Mouse (Mus musculus): ENCODE data around the gene Myadm.
A peak's percentile ranks its signal among the peaks of the same experiment; 100 is the strongest.

The Myadm gene

DNA sequence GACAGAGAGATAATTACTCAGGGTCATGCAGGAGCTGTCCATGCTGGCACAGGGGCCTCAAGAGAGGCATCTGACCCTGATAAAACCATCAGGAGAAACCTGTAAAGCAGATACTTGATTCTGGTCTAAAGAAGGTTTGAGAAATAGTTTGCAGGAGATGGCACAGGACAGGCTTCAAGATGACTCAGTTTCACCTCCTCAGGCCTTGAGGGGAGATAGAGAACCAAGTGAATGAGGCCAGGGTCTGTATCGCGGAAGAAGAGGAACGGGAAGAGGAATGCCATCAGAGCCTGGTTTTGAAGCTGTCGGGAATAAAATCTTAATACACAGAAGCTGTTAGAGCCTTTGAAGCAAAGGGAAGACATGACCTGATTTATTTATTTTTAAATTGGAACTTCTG lies 28.8 kb downstream of the Myadm start:
- Histone ChIP-seq H3K27me3 (ENCODE audit: insufficient read depth, low read length) (no peaks in the 10 kb centered on the region), H3K36me3 (ENCODE audit: insufficient read depth, low read length) (peaks cover 63% of the 10 kb centered on the region), H3K9me3 (ENCODE audit: low read length) (no peaks in the 10 kb centered on the region), H3K4me1 (replicated peaks; ENCODE audit: low read depth, low read length) (no peaks in the 10 kb centered on the region; the same call in none of the 2 replicates), H3K4me3 (replicated peaks; ENCODE audit: low read length) (no peak overlapping the region)
- TF ChIP-seq POU5F1 (IDR thresholded peaks at IDR 0.05; ENCODE audit: borderline replicate concordance, low read length) (no peak), CTCF (conservative IDR thresholded peaks at IDR 0.05; ENCODE audit: low read length) (no peak), NANOG (IDR thresholded peaks at IDR 0.05; ENCODE audit: borderline replicate concordance, low read length) (no peak)

DNA sequence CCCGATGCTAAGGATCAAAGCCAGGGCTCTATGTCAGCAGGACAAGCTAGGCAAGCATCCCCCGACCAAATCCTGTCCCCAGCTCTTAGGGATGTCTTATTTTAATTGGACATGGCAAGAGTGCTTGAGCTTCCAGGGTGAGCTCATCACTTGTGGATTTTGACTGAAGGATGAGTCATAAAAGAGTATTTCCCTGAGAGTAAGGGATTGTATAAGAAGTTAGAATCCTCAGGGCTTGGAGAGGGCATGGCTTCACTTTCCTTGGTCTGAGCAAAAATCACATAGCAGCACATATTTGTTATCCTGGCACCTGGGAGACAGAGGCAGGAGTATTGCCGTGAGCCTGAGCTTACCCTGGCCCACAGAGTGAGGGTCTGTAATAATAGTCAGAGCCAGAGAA lies 32.0 kb downstream of the Myadm start:
- Histone ChIP-seq H3K9me3 (ENCODE audit: low read length) (no peaks in the 10 kb centered on the region), H3K4me1 (replicated peaks; ENCODE audit: low read depth, low read length) (no peaks in the 10 kb centered on the region; the same call in none of the 2 replicates), H3K27me3 (ENCODE audit: insufficient read depth, low read length) (no peaks in the 10 kb centered on the region), H3K36me3 (ENCODE audit: insufficient read depth, low read length) (peaks cover 59% of the 10 kb centered on the region), H3K4me3 (replicated peaks; ENCODE audit: low read length) (no peak overlapping the region)
- TF ChIP-seq NANOG (IDR thresholded peaks at IDR 0.05; ENCODE audit: borderline replicate concordance, low read length) = no peak
- TF ChIP-seq CTCF (conservative IDR thresholded peaks at IDR 0.05; ENCODE audit: low read length) = no peak
- TF ChIP-seq POU5F1 (IDR thresholded peaks at IDR 0.05; ENCODE audit: borderline replicate concordance, low read length) = no peak

DNA sequence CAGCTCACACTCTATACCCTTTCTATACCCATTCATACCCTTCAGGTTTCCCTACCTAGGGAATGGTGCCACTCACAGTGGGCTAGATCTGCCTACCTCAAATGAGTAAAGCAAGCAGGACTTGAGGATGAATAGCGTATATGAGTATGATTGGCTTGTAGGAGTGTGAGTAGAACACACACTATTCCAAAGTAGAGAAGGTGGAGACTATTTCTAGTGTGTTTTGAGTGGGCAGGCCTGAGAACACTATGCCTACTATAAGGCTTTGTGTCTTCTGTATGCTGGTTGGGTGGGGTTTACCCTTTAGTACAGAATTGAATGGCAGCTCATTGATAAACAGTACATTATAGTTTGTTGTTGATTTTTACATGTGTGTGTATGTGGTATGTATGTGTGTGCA lies 34.9 kb downstream of the Myadm start:
- H3K9me3 ChIP-seq (ENCODE audit: low read length) = no peaks in the 10 kb centered on the region
- H3K4me3 ChIP-seq (replicated peaks; ENCODE audit: low read length) = no peak overlapping the region
- H3K36me3 ChIP-seq (ENCODE audit: insufficient read depth, low read length) = peaks cover 63% of the 10 kb centered on the region
- H3K27me3 ChIP-seq (ENCODE audit: insufficient read depth, low read length) = no peaks in the 10 kb centered on the region
- TF ChIP-seq CTCF (conservative IDR thresholded peaks at IDR 0.05; ENCODE audit: low read length) = no peak
- TF ChIP-seq POU5F1 (IDR thresholded peaks at IDR 0.05; ENCODE audit: borderline replicate concordance, low read length) = no peak
- no peak for TF ChIP-seq NANOG (IDR thresholded peaks at IDR 0.05; ENCODE audit: borderline replicate concordance, low read length)
- peaks cover 6% of the 10 kb centered on the region; the same call in 1 of the 2 replicates for H3K4me1 ChIP-seq (replicated peaks; ENCODE audit: low read depth, low read length)

DNA sequence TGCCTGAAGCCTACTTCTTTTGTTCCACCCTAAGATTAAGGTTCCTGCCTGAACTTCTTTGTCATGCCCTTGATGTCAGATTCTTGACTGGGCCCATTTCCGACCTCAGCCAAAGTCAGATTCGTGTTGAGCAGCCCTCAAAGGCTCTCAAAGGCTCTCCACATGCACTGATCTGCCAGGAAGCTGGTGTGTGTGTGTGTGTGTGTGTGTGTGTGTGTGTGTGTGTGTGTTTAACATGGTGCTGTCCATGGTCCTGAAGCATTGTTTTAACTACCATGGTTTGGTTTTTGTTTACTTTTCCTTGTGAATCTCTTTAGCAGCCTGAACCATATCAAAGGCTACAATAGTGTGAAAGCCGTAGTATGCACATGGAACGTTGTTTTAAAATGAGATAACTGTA lies 39.1 kb downstream of the Myadm start:
- TF ChIP-seq POU5F1 (IDR thresholded peaks at IDR 0.05; ENCODE audit: borderline replicate concordance, low read length) = no peak
- no peak for TF ChIP-seq NANOG (IDR thresholded peaks at IDR 0.05; ENCODE audit: borderline replicate concordance, low read length)
- no peak for TF ChIP-seq CTCF (conservative IDR thresholded peaks at IDR 0.05; ENCODE audit: low read length)
- Histone ChIP-seq H3K36me3 (ENCODE audit: insufficient read depth, low read length) (peaks cover 40% of the 10 kb centered on the region), H3K4me3 (replicated peaks; ENCODE audit: low read length) (no peak overlapping the region), H3K9me3 (ENCODE audit: low read length) (no peaks in the 10 kb centered on the region), H3K4me1 (replicated peaks; ENCODE audit: low read depth, low read length) (peaks cover 38% of the 10 kb centered on the region), H3K27me3 (ENCODE audit: insufficient read depth, low read length) (peaks cover 5% of the 10 kb centered on the region; the same call in 1 of the 2 replicates)

DNA sequence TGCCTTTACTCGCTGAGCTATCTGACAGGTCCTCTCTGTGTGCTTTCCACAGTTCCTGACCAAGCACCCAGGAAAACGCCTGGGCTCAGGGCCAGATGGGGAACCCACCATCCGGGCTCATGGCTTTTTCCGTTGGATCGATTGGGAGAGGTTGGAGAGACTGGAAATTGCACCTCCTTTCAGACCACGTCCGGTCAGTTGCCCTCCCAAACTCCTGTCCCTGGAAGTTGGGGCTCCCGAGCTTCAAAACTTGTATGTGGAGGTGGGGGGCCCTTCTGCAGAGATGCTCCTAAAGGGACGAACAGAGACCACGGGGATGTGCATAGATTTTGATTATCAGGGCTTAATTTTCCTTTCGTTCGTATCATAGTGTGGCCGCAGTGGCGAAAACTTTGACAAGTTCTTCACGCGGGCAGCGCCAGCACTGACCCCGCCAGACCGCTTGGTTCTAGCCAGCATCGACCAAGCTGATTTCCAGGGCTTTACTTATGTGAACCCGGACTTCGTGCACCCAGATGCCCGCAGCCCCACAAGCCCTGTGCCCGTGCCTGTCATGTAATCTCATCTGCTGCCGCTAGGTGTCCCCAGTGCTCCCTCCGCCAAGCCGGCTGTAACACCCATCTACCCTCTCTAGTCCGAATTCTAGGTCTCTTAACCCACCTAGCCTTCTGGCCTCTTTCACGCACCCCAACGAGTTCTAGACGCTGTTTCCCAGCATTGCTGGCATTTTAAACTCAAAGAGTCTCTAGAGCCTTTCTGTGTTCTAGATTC lies 41.1 kb downstream of the Myadm start:
- H3K4me1 ChIP-seq (replicated peaks; ENCODE audit: low read depth, low read length) = peaks cover 51% of the 10 kb centered on the region
- no peaks in the 10 kb centered on the region for H3K9me3 ChIP-seq (ENCODE audit: low read length)
- peak; percentile 88 for TF ChIP-seq CTCF (conservative IDR thresholded peaks at IDR 0.05; ENCODE audit: low read length)
- no peak for TF ChIP-seq NANOG (IDR thresholded peaks at IDR 0.05; ENCODE audit: borderline replicate concordance, low read length)
- no peak for TF ChIP-seq POU5F1 (IDR thresholded peaks at IDR 0.05; ENCODE audit: borderline replicate concordance, low read length)
- H3K36me3 ChIP-seq (ENCODE audit: insufficient read depth, low read length) = peaks cover 26% of the 10 kb centered on the region
- peaks cover 21% of the 10 kb centered on the region for H3K27me3 ChIP-seq (ENCODE audit: insufficient read depth, low read length)
- H3K4me3 ChIP-seq (replicated peaks; ENCODE audit: low read length) = peak overlapping the region; percentile 54

DNA sequence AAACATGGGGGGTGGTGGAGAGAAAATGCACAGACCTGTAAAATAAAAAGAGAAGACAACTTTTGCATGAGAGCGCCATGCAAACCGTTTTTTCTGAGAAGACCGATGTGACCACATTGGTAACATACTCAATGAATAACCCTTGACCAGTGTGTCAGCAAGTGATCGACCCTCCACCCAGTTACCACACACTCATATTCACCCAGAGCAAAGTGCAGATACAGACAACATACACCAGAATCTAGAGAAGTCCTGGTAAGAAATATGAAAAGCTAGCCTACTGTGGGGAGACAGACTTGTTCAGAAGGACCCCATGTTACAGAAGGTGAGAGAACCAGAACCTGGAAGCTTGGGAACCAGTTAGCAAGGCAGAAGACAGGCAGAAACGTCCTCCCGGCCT lies 42.3 kb downstream of the Myadm start:
- Histone ChIP-seq H3K4me1 (replicated peaks; ENCODE audit: low read depth, low read length) (peaks cover 59% of the 10 kb centered on the region), H3K4me3 (replicated peaks; ENCODE audit: low read length) (peak overlapping the region; percentile 83), H3K9me3 (ENCODE audit: low read length) (no peaks in the 10 kb centered on the region), H3K27me3 (ENCODE audit: insufficient read depth, low read length) (peaks cover 23% of the 10 kb centered on the region), H3K36me3 (ENCODE audit: insufficient read depth, low read length) (peaks cover 23% of the 10 kb centered on the region)
- TF ChIP-seq POU5F1 (IDR thresholded peaks at IDR 0.05; ENCODE audit: borderline replicate concordance, low read length) = no peak
- TF ChIP-seq CTCF (conservative IDR thresholded peaks at IDR 0.05; ENCODE audit: low read length) = no peak
- no peak for TF ChIP-seq NANOG (IDR thresholded peaks at IDR 0.05; ENCODE audit: borderline replicate concordance, low read length)

DNA sequence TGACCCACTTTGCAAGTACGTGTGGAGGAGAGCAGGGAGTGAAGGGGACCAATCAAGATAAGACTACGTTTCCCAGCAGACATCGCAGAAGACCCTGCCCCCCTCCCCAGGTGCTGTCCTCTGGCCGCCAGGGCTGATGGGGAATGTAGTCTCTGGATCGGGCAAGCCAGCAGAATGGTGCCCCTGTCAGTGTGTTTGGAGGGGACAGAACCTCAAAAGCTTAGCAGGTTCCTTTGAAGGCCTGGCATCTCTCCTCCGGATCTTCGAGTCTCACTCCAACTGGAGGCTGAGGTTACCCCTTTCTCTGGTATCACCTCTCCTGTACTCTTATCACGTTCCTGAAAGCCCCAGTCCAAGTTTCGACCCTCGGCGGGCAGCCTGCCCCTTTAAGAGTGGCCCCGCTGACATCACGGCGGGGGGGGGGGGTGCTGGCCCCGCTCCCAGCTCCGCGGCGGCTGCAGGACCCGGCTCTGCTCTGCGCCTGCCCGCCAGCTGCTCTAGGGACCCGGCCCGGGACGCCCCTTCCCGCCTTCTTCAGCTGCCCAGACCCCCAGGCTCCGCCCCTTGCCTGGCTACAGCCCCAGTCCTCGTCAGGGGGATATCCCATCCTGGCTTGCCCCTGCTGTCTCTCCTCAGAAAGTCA lies 42.8 kb downstream of the Myadm start:
- Histone ChIP-seq H3K9me3 (ENCODE audit: low read length) (no peaks in the 10 kb centered on the region), H3K36me3 (ENCODE audit: insufficient read depth, low read length) (peaks cover 23% of the 10 kb centered on the region), H3K4me3 (replicated peaks; ENCODE audit: low read length) (peak overlapping the region; percentile 83), H3K27me3 (ENCODE audit: insufficient read depth, low read length) (peaks cover 23% of the 10 kb centered on the region), H3K4me1 (replicated peaks; ENCODE audit: low read depth, low read length) (peaks cover 64% of the 10 kb centered on the region)
- no peak for TF ChIP-seq NANOG (IDR thresholded peaks at IDR 0.05; ENCODE audit: borderline replicate concordance, low read length)
- no peak for TF ChIP-seq CTCF (conservative IDR thresholded peaks at IDR 0.05; ENCODE audit: low read length)
- no peak for TF ChIP-seq POU5F1 (IDR thresholded peaks at IDR 0.05; ENCODE audit: borderline replicate concordance, low read length)

DNA sequence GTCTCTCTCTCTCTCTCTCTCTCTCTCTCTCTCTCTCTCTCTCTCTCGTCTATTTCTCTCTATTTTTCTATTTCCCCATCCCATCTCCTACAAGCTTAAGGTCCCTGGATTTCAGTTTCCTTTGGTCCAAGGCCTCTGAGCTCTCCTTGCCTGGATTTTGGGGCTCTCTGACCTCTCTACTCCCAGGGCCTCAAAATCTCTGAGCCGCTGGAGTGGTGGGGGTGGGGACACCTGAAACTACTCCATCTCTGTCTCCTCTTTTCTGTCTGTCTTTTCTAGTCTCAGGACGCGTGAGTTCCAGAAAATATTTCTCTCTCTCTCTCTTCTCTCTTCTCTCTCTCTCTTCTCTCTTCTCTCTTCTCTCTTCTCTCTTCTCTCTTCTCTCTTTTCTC lies 43.3 kb downstream of the Myadm start:
- peaks cover 66% of the 10 kb centered on the region for H3K4me1 ChIP-seq (replicated peaks; ENCODE audit: low read depth, low read length)
- H3K27me3 ChIP-seq (ENCODE audit: insufficient read depth, low read length) = peaks cover 23% of the 10 kb centered on the region
- no peaks in the 10 kb centered on the region for H3K9me3 ChIP-seq (ENCODE audit: low read length)
- H3K4me3 ChIP-seq (replicated peaks; ENCODE audit: low read length) = peak overlapping the region; percentile 83
- TF ChIP-seq POU5F1 (IDR thresholded peaks at IDR 0.05; ENCODE audit: borderline replicate concordance, low read length) (no peak), NANOG (IDR thresholded peaks at IDR 0.05; ENCODE audit: borderline replicate concordance, low read length) (no peak), CTCF (conservative IDR thresholded peaks at IDR 0.05; ENCODE audit: low read length) (no peak)
- peaks cover 21% of the 10 kb centered on the region for H3K36me3 ChIP-seq (ENCODE audit: insufficient read depth, low read length)

All from E14TG2a.4 (cell line).